Mouse (Mus musculus) forebrain, embryonic 16.5 days (tissue): Measurements from ENCODE around the gene Ercc1. TPM values are rescaled to one million over a fixed set of nuclear protein-coding genes. Genes with fewer than 3 reads are reported as not detected.
A peak's percentile ranks its signal among the peaks of the same experiment; 100 is the strongest.

Source experiments
- ATAC-seq: fragments of 200-750 bp; cut with Nextera tagmentation; 2 replicates; pipeline ENCODE4 v1.8.0; 2017; ENCODE audit warnings: mild to moderate bottlenecking, moderate library complexity
- H3K27ac ChIP-seq: fragments of 300-500 bp; sonication (generic); 2 replicates; pipeline ENCODE4 v1.5.1; 2014; ENCODE audit warnings: low read length, control low read depth
- H3K27me3 ChIP-seq: fragments of 300-500 bp; sonication (generic); replicated peaks from 2 replicates; pipeline ENCODE4 v1.6.1; 2014; ENCODE audit warnings: low read length; ENCODE audit not compliant: control insufficient read depth, insufficient read depth
- H3K36me3 ChIP-seq: fragments of 300-500 bp; sonication (generic); 2 replicates; pipeline ENCODE4 v1.6.1; 2014; ENCODE audit not compliant: control insufficient read depth, insufficient read depth
- H3K4me1 ChIP-seq: fragments of 300-500 bp; sonication (generic); replicated peaks from 2 replicates; pipeline ENCODE4 v1.6.1; 2014; ENCODE audit warnings: low read length; ENCODE audit not compliant: control insufficient read depth, insufficient read depth
- H3K4me2 ChIP-seq: fragments of 300-500 bp; sonication (generic); 2 replicates; pipeline ENCODE4 v1.6.1; 2014; ENCODE audit warnings: mild to moderate bottlenecking, low read length, control low read depth
- H3K4me3 ChIP-seq: fragments of 300-500 bp; sonication (generic); replicated peaks from 2 replicates; pipeline ENCODE4 v1.5.1; 2014; ENCODE audit warnings: mild to moderate bottlenecking, low read length, control low read depth
- H3K9ac ChIP-seq: fragments of 300-500 bp; sonication (generic); replicated peaks from 2 replicates; pipeline ENCODE4 v1.6.1; 2014; ENCODE audit warnings: low read depth, low read length, control low read depth
- H3K9me3 ChIP-seq: fragments of 300-500 bp; sonication (generic); 2 replicates; pipeline ENCODE4 v1.6.1; 2016; ENCODE audit warnings: low read length; ENCODE audit not compliant: control insufficient read depth
- WGBS: fragments of 180-500 bp; shearing (Covaris S2); extraction: QIAGEN DNeasy Blood & Tissue Kit; methylation state at CpG from one replicate; pipeline ENCODE4 v1.1.7; 2014; 5-methylcytosine and 5-hydroxymethylcytosine counted together
- polyA plus RNA-seq: library from polyadenylated mRNA; unstranded; fragments of >200 nt; fragmentation: Nextera tagmentation; extraction: Ambion mirVana; gene quantifications from 2 replicates; pipeline ENCODE4 v1.2.1, GENCODE M21; 2015

The Ercc1 gene
- polyA plus RNA-seq, 1 experiment from 2014 or later, result 85.9 TPM

DNA sequence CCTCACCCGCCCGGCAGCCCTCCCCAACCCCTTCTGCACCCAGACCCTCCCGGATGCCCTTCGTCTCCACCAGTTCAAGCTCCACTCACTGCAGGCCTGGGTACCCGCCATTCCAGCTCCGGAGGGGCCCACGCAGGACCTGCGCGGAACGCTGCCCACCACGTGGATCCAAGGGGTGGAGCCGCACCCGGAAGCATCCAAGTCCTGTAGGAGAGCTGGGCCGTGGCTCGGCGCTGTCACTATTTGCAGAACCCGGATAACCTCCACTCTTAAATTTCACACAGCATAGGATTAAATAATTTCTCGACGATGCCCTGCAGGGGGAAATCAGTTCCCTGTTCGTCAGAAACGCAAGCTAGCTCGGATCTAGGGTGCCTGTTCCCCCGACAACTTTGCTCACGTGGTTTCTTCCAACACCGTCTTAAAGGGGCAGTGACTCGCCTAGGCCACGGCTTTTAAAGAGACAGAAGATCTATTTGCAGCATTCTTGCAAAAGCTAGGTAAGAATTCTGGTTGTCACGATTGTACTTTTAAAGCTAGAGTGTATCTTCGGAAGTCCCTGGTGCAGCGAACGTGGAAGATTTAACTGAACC is 14.8 kb downstream of the Ercc1 start, which contains the start of the genes Cd3eap and Ppp1r13l:
TSS of gene Cd3eap (minus strand) at position 185 of the 593 bp plus-strand sequence.
TSS of gene Ppp1r13l (plus strand) at position 451 of the 593 bp plus-strand sequence.
- peak within 1 kb of the TSS; percentile 96 for H3K4me2 ChIP-seq
- H3K36me3 ChIP-seq, result peaks cover 7% of the 10 kb centered on the region; the same call in 1 of the 2 replicates
- H3K9me3 ChIP-seq, result no peaks in the 10 kb centered on the region
- peak; percentile 85 for ATAC-seq
- H3K27ac ChIP-seq, result peak within 1 kb of the TSS; percentile 46
- WGBS, result under 1% methylated on average over 31 of the region's 31 CpGs
- peak within 1 kb of the TSS; percentile 52 for H3K9ac ChIP-seq
- peaks cover 29% of the 10 kb centered on the region for H3K4me1 ChIP-seq
- H3K4me3 ChIP-seq, result peak within 1 kb of the TSS; percentile 49
- H3K27me3 ChIP-seq, result no peaks in the 10 kb centered on the region; the same call in 1 of the 2 replicates

- Histone ChIP-seq H3K9ac (peak overlapping the region; percentile 52), H3K9me3 (no peaks in the 10 kb centered on the region), H3K4me1 (peaks cover 29% of the 10 kb centered on the region), H3K36me3 (peaks cover 7% of the 10 kb centered on the region; the same call in 1 of the 2 replicates), H3K4me2 (peak overlapping the region; percentile 96), H3K27ac (peak overlapping the region; percentile 29), H3K27me3 (no peaks in the 10 kb centered on the region; the same call in 1 of the 2 replicates), H3K4me3 (peak overlapping the region; percentile 49)
- WGBS, result under 1% methylated on average over 45 of the region's 45 CpGs
- ATAC-seq, result peak; percentile 73
These were observed 15.5 kb downstream of the Ercc1 start for GRCm38 (mm10) chr7:19359892-19360641.

- peaks cover 29% of the 10 kb centered on the region for H3K4me1 ChIP-seq
- peak overlapping the region; percentile 68 for H3K9ac ChIP-seq
- peaks cover 7% of the 10 kb centered on the region; the same call in 1 of the 2 replicates for H3K36me3 ChIP-seq
- H3K4me3 ChIP-seq, result peak overlapping the region; percentile 49
- peak overlapping the region; percentile 46; the same call in 1 of the 2 replicates for H3K27ac ChIP-seq
- peak; percentile 74 for ATAC-seq
- no peaks in the 10 kb centered on the region; the same call in 1 of the 2 replicates for H3K27me3 ChIP-seq
- WGBS, result under 1% methylated on average over 27 of the region's 27 CpGs
- H3K9me3 ChIP-seq, result no peaks in the 10 kb centered on the region
- H3K4me2 ChIP-seq, result peak overlapping the region; percentile 96
These were observed 16.4 kb downstream of the Ercc1 start for GRCm38 (mm10) chr7:19360944-19361343.

- Histone ChIP-seq H3K9ac (no peak overlapping the region), H3K4me1 (peaks cover 29% of the 10 kb centered on the region), H3K36me3 (peaks cover 4% of the 10 kb centered on the region; the same call in 1 of the 2 replicates), H3K9me3 (no peaks in the 10 kb centered on the region), H3K4me2 (peak overlapping the region; percentile 96), H3K27me3 (no peaks in the 10 kb centered on the region; the same call in 1 of the 2 replicates), H3K27ac (no peak overlapping the region), H3K4me3 (peak overlapping the region; percentile 49)
- 12% methylated on average over 16 of the region's 16 CpGs for WGBS
- ATAC-seq, result no peak
These were observed 17.1 kb downstream of the Ercc1 start for GRCm38 (mm10) chr7:19361720-19362119.

DNA sequence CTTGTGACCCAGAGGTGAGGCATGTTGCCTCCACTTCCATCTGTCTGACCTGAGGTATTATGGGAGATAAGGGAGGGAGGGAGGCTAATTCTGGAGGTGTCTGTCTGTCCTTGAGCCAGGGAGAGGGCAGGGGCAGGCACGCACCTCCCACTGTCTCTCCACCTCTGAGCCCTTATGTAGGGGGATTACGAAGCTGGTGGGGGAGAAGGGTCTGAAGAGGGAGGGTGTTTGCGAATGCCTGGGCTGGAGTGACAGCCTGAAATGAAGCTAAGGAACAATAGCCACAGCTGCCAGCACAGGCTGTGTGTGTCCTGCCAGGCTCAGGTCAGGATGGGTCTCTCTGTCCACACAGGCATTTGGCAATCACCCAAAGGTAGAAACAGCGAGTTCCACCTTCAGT is 17.7 kb downstream of the Ercc1 start:
- no peak overlapping the region; the same call in 1 of the 2 replicates for H3K4me2 ChIP-seq
- H3K9ac ChIP-seq, result no peak overlapping the region

DNA sequence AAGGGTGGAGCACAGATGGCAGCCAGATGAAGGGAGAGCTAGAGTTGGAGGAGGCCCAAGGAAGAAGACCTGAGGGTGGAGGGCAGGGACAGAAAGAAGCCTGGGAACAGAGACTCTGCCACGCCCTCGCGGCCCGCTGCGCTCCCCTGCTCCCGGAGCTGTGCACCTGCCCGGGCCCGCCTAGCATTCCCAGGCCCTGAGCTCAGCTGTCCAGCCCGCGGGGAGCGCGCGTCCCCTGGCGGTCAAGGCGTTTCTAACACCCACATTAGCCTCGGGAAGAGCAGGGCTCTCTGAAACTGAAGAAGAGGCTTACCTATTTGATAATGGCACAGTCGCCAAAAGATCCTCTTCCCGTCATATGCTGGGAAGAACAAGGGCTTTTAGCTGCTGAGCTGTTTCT is 19.3 kb downstream of the Ercc1 start:
- ATAC-seq, result no peak
- H3K4me2 ChIP-seq, result no peak overlapping the region
- no peak overlapping the region for H3K4me3 ChIP-seq
- no peaks in the 10 kb centered on the region; the same call in 1 of the 2 replicates for H3K27me3 ChIP-seq
- WGBS, result 2% methylated on average over 18 of the region's 18 CpGs
- H3K4me1 ChIP-seq, result peaks cover 20% of the 10 kb centered on the region
- H3K9ac ChIP-seq, result no peak overlapping the region; the same call in 1 of the 2 replicates
- H3K27ac ChIP-seq, result no peak overlapping the region
- no peaks in the 10 kb centered on the region for H3K9me3 ChIP-seq
- no peaks in the 10 kb centered on the region for H3K36me3 ChIP-seq

More for the DNA sequence above, 17.7 kb downstream of the Ercc1 start:
- Histone ChIP-seq H3K4me3 (no peak overlapping the region), H3K27me3 (no peaks in the 10 kb centered on the region; the same call in 1 of the 2 replicates), H3K36me3 (no peaks in the 10 kb centered on the region), H3K9me3 (no peaks in the 10 kb centered on the region), H3K27ac (no peak overlapping the region), H3K4me1 (peaks cover 29% of the 10 kb centered on the region)
- no peak for ATAC-seq
- 19% methylated on average over 4 of the region's 4 CpGs for WGBS

DNA sequence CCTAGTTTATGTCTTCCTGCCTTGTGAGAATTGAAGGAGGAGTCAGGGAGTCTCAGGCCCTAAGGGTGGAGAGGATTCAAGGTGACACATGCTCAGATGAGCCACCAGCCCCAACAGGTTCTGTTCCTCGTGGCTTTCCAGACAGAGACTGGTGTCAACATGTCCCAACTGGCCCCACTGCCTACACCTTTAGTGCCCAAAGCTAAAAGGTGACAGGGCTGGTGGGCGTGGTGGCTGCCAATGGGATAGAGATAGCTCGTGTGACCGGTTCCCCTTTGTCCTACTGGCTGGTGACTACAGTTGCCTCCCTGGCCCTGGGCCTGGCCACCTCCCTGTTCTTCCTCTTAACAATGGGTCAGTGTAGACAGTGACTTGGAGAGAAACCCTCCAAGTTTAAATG is 20.8 kb downstream of the Ercc1 start:
- Histone ChIP-seq H3K27me3 (no peaks in the 10 kb centered on the region; the same call in 1 of the 2 replicates), H3K36me3 (no peaks in the 10 kb centered on the region), H3K27ac (no peak overlapping the region), H3K9me3 (no peaks in the 10 kb centered on the region), H3K4me2 (no peak overlapping the region), H3K9ac (no peak overlapping the region), H3K4me1 (peaks cover 17% of the 10 kb centered on the region), H3K4me3 (no peak overlapping the region)
- WGBS, result 81% methylated on average over 4 of the region's 4 CpGs
- no peak for ATAC-seq

GRCm38 (mm10) chr7:19368380-19368779 is 23.8 kb downstream of the Ercc1 start:
- Histone ChIP-seq H3K27ac (no peak overlapping the region), H3K36me3 (no peaks in the 10 kb centered on the region), H3K4me3 (no peak overlapping the region), H3K27me3 (no peaks in the 10 kb centered on the region), H3K4me1 (peaks cover 3% of the 10 kb centered on the region; the same call in 1 of the 2 replicates), H3K4me2 (no peak overlapping the region), H3K9ac (no peak overlapping the region), H3K9me3 (no peaks in the 10 kb centered on the region)
- ATAC-seq, result no peak
- 22% methylated on average over 16 of the region's 16 CpGs for WGBS

- 10% methylated on average over 46 of the region's 46 CpGs for WGBS
- Histone ChIP-seq H3K27me3 (no peaks in the 10 kb centered on the region), H3K4me3 (peak overlapping the region; percentile 38)
These were observed 25.3 kb downstream of the Ercc1 start for GRCm38 (mm10) chr7:19369823-19370425.

More at GRCm38 (mm10) chr7:19369823-19370425, 25.3 kb downstream of the Ercc1 start:
- ATAC-seq, result peak; percentile 86
- peak overlapping the region; percentile 59 for H3K9ac ChIP-seq
- H3K36me3 ChIP-seq, result no peaks in the 10 kb centered on the region
- peak overlapping the region; percentile 49 for H3K4me2 ChIP-seq
- H3K27ac ChIP-seq, result no peak overlapping the region
- peaks cover 3% of the 10 kb centered on the region; the same call in 1 of the 2 replicates for H3K4me1 ChIP-seq
- H3K9me3 ChIP-seq, result no peaks in the 10 kb centered on the region
